Mouse (Mus musculus) left cerebral cortex, adult 9 months (tissue): ENCODE measurements around the gene Deup1.
"Not testable (repeated sequence)": the region's sequence is repeated elsewhere in the genome, so short reads cannot be mapped to it uniquely, and the experiment has no call there.

Source experiments
- DNase-seq, 2 experiments: peaks; one replicate each; pipeline ENCODE4 v3.0.0; 2022; ENCODE audit warnings: low spot score in 2 of 2

Gene Deup1

DNA sequence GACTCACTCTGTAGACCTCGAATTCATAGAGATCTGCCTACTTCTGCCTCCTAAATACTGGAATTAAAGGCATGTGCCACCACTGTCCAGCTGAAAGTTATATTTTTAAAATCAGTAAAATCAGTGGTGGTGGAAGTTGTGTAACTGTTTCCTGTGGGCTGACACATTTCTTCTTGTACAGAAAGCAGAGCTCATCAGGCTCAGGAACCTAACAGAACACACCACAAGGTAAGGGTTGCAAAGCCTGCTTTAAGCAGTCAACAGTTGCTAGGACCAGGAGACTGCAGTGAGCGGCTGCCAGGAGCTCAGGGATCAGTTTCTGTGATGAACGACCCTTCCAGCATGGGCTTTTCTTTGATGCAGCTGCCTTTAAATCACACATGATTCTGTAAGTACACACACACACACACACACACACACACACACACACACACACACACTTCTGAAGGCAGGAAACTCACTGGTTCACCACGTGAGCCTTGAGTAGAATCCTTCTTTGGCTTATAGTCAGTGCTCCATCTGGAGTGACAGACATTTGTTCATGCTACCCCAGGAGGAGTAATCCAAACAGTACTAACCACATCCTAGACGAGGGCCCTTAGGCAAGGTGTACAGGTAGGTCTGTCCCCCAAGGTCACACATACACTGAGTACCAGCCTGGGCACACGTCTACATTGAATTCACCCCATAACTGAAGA lies 40.4 kb downstream of the Deup1 start:
- DNase-seq, result no peak

DNA sequence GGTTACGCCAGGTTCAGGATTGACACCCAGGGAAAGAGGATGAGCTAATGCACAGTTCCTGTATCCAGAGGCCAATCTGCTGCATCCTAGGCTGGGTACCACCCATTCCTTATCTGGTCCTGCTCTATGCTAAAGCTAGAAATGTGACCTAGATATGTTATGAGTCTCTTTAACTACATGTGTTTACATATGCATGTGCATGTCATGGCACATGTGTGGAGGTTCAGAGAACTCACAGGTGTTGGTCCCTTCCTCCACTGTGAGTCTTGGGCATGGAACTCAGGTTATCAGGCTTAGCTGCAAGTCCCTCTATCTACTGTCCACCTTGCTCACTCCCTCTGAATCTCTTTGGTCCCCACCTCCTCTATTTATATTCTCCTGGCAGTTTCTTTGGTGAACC lies 41.8 kb downstream of the Deup1 start:
- DNase-seq, result no peak

DNA sequence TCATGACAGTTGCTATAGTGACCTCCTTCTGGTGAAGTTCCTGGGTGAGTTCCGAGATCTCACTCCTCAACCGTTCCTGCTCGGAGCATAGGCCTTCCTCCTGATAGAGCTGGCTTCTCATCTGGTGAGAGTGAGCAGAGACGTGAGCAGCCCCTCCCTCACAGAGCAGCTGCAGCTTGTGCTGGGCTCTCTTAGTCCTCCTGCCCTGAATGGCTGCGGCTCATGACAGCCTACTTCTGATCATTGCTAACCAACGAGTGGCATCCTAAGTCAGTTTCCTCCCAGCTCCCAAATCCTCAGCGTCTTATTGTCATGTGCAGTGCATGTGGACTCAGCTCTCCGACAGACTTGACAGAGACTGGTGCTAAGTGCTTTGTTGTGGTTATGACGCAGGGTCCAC lies 43.5 kb downstream of the Deup1 start:
- no peak for DNase-seq

DNA sequence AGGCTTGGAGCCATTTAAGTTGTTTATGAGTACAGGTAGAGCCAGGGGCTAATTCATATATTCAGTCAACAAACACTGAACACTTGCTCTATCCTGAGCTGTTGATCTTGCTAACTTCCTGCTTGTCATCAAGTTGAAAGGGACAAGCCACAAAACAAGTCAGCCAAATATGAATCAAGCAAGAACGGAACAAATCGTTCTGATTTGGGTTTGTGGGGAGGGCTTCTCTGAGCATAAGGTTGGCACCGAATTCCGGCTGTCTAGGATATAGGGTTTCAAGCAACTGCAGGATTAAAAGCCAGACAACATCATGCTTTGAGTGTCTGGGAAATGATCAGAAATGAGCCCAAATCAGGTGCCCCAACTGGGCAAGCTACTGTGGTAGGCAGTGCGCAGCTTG lies 45.7 kb downstream of the Deup1 start:
- DNase-seq, result no peak

DNA sequence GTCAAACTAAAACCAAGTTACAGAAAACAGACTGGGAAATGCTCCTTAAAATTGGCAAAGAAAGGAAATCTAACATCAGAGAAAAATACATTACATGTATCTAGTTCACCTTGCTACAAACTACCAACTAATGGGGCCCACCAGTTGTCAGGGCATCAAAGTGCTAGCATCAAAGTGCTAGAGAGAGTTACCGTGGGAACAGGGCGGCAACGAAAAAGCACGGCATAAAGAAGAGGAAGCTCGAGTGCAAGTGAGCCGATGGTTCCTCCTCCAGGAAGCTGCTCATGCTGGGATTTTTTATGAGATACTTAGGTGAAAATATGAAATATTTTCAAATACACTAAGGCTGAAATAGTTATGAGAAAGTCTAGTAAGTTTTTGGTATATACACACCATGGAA lies 47.6 kb downstream of the Deup1 start:
- no peak for DNase-seq

DNA sequence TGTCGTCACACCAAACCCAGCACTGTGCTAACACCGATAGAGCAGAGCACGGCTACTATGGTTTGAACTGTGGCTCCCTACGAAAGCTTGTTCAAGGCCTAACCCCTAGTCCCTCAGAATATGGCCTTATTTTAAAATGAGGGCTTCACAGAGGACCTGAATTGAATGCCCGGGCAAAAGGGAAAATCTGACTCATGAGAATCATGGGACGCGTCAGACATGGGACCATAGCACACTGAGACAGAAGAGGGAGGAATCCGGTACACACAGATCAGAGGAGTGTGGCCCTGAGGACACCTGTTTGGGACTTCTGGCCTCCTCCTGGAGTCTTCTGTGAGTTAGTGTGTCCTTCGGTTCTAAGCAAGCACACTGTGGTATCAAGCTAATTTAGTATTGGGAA lies 48.8 kb downstream of the Deup1 start:
- no peak for DNase-seq

DNA sequence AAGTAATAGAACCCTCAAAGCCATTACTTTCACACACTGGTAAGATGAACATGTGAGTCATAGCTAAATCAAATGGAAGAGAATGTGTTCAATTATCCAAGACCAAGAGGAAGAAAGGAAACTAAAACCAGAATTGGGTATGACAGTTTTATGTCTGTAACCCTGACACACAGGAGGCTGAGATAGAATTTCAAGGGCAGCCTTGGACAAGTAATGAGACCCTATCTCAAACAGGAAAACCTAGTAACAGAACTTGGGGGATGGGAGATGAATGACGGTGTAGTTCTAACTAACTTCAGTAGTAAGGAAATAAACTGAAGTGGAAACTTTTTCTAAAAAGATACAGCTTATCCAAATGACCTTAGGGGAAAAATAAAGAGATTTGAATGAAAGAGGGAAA lies 49.3 kb downstream of the Deup1 start:
- DNase-seq, result no peak

DNA sequence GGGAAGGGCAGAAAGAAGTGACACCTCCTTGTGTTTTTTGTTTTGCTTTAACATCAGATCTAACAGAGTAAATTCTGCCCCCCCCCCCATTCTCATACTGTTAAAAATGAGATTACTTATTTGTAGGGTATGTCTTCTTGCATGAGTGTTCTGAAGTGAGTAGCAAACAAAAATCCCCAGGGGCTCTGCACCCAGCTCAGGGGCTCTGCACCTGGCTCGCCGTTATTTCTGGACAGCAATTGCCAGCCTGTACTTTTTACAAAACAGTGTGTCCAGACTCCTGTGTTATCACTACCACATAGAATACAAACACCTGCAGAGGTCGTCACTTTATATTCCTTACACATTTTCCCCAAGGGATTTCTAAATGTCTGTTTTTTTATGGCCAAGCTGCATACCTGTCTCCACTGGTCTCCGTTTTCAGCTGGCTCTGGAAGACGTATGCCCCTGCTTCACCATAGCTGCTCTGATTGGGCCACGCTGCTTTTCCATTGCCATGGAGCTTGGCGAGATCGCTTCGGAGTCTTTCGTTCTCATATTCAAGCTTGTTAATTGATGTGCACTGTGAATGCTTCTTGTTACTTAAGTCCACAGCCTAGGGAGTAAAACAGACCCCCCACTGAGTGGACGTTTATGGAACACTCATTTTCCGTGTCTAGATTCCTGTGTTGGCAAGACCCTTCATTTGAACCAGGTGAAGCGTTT lies 52.8 kb downstream of the Deup1 start:
- DNase-seq, result no peak

DNA sequence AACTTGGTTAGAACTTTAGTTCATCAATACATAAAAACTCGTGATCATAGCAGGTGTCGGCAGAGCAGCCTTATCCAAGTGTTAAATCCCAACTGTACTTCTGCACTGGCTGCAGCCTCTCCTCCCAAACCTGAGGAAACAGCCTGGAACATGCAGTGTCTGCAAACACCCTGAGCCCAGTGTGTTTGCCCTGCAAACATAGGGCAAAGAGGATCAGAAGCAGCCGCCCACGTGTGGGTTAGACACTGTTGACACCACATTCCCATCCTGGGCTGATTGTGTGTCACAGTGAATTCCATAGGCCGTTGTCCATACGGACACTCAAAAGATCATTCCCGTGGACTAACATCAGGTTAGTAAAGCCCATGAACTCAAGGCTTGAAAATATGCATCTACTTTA lies 65.4 kb downstream of the Deup1 start:
- no peak for DNase-seq

DNA sequence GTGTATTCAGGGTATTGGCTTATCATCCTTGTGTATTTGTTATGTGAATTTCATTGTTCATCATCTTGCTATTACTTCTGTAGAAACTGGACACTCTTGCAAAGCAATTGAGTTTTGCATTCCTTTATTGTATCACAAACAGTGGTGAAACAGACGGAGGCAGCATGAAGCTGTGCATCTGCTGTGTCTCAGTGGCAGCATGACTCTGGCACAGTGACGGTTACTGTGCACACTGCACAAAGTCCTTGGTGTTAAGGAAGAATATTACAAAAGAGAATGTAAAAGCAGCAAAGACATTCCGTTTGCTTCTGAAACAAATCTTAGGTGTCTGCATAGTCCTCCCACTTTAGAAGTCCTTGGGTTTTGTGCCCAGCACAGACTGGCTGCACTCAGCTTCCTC lies 67.3 kb downstream of the Deup1 start:
- DNase-seq, result no peak

DNA sequence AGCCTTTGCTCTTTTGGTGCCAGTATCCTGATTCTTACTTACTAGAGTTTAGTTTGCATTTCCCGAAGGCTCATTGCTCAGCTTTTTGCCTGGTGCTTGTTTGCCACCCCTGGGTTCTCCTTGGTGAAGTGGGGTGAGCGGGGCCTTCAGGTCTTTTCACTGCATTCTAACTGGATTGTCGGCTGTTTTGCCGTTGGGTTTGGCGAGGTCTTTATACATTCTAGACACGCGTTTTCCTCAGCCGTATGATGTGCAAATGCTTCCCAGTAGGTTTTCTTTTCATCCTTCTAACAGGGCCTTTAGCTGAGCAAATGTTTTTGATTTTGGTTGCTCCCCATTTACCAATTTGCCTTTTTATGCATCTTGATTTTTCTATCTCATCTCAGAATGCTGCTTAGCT lies 74.4 kb downstream of the Deup1 start:
- no peak for DNase-seq

DNA sequence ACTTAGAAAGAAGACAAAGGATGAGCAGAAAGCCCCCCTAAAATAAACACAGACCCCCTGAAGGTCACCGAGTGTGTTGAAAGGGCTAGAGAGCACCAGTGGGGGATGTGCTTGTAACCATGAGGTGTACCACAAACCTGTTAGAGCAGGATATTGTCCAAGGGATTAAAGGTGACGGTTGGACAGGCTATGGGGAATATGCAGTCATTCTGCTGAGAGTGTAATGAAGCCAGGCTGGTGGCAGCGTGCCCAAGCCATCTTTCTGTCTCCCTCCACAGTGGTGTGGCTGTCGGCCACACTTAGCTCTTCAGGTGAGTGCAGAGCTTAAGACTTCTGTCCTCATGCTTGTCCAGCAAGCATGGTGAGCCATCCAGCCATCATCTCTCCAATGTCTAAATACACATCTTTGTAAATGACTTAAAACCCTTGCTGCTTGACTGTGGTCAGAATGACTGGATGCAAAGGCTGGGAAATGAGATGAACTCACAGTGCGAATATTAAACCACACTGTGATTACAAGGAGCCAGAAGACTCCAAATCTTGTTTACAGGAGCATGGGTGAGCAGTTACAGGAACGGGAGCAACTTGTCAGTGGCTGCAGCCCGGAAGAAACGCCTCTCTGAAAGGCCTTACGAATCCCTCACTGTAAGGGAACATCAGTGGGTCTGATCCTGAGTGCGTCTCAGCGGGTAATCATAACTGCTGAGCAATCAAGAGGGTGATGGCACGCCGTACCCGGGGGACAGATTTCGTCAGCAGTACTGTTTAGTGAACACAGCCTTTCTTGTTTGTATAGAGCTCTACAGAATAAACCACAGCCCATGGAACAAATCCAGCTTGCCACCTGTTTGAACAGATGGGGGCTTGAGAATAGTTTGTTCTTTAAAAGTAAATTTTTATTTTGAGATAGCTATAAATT lies 75.5 kb downstream of the Deup1 start:
- no peak for DNase-seq

DNA sequence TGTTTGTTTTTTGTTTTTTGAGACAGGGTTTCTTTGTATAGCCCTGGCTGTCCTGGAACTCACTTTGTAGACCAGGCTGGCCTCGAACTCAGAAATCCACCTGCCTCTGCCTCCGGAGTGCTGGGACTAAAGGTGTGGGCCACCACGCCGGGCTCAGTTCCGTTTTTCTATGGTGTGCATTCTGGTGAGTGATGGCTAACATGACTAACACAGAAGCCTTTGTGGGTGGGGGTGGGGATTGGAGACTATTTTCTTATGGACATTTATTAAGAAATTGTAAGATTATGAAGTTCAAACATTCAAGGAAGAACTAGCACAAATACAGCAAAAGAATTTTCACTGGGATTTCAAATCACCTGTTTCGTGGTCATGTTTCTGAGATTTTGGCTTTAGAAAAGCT lies 76.7 kb downstream of the Deup1 start:
- not testable (repeated sequence) for DNase-seq

DNA sequence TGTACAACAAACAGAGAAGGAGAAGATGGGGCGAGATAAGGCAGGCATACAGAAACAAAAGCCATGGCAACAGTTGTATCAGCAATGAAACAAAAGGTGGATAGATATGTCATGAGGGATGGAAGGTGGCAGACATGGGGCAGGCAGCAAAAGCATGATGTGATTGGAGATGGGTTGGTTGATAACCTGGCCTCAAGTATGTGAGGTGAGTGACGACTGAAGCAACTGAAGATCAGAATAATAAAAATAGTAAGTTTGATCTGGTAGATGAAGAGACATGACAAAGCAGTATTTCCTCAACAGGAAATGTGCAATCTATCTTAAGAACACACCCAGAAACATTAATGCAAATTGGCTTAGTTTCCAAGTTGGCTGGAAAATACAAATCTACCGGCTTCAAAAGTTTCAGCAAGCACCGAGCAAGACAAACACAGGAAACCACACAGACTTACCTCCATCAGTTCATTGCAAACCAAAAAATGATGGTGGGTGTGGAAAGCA lies 77.2 kb downstream of the Deup1 start:
- no peak for DNase-seq

DNA sequence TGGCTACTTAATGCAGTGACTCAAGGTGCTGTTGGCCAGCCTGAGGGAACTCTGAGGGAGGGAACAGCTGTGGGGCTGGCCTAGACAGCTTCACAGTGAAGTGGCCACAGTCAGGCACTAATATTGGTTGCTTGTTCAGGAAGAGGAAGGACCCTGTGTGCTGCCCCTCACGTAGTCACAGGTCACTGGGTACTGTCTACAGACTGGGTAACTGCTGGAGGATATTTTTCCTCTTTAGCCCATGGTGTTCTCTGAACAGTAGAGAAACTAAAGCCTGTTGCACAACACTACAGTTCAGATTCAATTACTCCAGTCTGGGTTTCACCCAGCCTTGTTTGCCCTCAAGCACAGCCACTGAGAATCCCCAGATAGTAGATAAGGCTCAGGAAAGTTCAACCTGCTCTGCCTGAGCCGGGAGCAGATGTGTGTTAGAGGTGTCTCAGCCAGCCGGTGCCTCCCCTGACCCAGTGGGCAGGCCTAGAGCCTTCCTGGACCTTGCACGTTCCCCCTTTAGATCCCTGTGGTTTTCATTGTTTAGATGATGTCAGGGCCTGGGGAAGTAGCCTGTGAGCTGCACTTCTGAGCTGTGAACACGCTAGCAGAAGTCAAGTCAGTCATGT lies 85.9 kb downstream of the Deup1 start:
- DNase-seq, result no peak

DNA sequence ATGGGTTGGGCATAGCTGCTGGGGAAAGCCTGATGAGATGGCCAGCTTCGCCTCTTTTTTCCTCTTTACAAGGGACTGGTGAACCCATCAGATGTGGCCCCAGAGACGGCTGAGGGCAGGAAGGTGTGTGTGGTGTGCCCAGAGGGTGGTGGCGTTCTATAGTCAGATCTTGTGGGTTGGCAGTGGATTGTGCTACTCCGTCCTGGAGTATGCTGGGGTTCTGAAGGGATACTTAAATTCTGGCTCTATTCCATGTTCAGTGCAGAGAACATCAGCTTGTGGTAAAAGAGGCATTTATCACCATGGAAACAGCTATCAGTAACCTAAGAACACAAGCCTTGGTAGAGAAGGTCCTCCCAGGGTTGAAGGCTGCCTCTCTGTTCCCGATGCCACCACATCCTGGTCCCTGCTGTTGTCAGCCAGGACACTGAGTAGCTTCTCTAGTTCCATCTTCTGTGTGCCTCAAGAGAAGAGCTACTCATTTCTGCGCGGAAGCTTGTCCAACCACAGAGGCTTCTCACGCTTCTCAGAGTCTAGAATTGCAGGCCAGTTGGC lies 88.7 kb downstream of the Deup1 start:
- no peak for DNase-seq

DNA sequence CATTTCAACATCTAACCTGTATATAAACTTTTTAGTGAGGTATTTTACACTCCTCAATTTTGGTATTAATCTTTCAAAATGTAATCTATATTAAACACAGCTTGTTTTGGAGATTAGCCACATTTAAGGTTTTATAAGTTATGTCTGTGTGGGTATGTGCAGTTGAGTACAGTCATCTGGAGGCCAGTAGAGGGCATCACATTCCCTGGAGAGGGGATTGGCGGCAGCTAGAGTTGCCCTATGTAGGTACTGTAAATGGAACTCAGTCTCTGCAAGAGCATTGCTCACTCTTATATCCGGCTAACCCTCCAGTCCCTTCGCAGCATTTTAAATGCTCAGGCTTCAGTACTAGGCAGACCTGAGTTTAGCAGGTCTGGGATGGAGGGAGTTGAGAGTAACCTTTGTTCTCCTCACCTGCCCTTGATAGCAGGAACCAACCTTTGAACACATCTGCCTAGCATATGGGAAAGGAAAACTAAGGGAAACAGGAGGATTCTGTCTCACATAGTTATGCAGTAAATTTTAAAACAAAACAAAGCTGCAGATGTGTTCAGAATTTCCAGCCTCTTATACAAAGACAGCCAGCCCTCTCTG lies 90.2 kb downstream of the Deup1 start:
- DNase-seq, result no peak

DNA sequence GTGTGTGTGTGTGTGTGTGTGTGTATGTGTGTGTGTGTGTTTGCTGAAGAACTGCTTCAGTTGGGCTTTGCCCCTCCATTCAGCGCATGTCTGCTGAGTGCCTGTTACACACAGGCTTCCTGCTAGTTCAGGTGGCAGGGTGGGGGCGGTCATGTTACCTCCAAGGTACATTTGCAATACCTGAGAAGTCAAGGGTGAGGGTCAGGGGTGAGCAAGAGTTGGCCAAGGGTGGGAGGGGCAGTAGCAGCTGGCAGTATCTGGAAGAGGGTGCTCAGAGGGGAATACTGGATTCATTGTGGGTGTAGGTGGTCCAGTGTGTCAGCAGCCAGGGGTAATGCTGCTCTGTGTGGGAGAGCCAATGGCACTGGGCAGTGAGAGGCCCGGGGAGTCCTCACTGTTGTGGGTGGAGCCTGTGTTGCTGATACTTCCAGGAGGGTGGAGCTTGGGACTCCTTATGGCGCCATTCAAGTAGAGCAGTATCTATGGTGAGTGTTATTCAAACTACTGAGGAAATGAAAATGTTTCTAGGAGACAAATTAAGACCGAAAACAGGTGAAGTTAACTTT lies 90.8 kb downstream of the Deup1 start:
- no peak for DNase-seq

DNA sequence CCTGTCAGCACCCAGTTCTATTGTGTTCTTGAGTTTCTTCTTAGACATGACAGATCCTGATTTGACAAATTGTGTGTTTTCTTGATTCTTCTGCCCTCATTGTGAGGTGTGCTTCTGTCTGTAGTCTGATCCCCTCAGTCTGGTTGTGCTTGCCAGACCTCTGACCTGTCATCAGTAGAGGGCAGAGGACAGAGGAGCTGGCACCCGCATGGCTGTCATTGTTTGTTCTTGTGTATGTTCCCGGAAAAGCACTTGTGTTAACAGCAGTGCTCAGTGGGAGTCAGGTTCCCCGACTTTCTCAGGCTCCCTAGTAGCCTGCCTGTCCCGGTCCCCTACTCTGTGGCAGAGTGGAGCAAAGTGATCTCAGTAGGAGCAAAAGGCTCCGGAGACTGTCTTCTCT lies 92.3 kb downstream of the Deup1 start:
- DNase-seq, result no peak

DNA sequence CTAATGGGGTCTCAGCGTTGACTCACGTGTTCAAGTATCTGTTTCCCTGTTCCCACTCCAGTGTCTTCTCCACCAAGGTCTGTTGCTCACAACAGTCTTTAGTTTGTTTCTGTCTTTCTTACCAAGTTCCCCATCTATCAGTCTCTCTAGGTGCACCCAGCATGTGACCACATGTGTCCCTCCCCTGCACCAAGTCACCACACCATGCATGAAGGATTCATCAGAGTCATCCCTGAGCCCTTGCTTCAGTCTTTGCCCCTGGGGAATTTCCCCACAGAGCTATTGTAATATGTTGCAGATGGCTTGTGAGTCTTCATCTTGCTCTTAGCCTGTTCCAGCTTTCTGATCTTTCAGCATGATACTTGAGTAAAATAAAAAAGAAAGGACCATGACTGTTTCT lies 93.6 kb downstream of the Deup1 start:
- no peak for DNase-seq
